ENCODE assay signal across 18 mouse cellular contexts in genomic region chr6:17187106-17187505, GRCm38 (mm10).
A peak's percentile ranks its signal among the peaks of the same experiment; 100 is the strongest.
DNase-seq lines count a peak whose midpoint lies in the region; ATAC-seq and TF ChIP-seq lines count a peak whose summit lies in the region.
"Had no signal": no experiment of that assay in that cellular context is flagged by ENCODE, and none has a peak within 500 bp of the region (broad histone marks: within the 10 kb centered on the region; RNA-seq: fewer than 3 reads in every experiment).

No protein-coding gene starts in this region.

- no peak for TF ChIP-seq POLR2A in brain, embryonic 14.5 days (IDR thresholded peaks at IDR 0.05; ENCODE audit: borderline replicate concordance, extremely low read depth, insufficient read depth, insufficient read length, poor library complexity, severe bottlenecking)

- H3K36me3 ChIP-seq in lung, postnatal 0 days (ENCODE audit: insufficient read depth, low read length): no peaks in the 10 kb centered on the region
- no peaks in the 10 kb centered on the region for H3K36me3 ChIP-seq in hindbrain, embryonic 13.5 days
- H3K36me3 ChIP-seq: embryonic facial prominence, embryonic 13.5 days; hindbrain, embryonic 15.5 days; neural tube, embryonic 12.5 days had no signal

- WGBS in lung, postnatal 0 days: 55% methylated on average over 4 of the region's 4 CpGs
- 57% methylated on average over 4 of the region's 4 CpGs for WGBS in hindbrain, embryonic 13.5 days

- H3K9me3 ChIP-seq in lung, postnatal 0 days (ENCODE audit: low read length): no peaks in the 10 kb centered on the region
- no peaks in the 10 kb centered on the region for H3K9me3 ChIP-seq in hindbrain, embryonic 13.5 days
- H3K9me3 ChIP-seq: embryonic facial prominence, embryonic 13.5 days; hindbrain, embryonic 15.5 days; megakaryocyte, embryonic 14.5 days; neural tube, embryonic 12.5 days had no signal

- ATAC-seq in lung, postnatal 0 days: peak; percentile 61
- no peak for ATAC-seq in hindbrain, embryonic 13.5 days (ENCODE audit: low FRiP score)
- ATAC-seq: CD4-positive, CD25-positive, alpha-beta regulatory T cell, adult 4 months had no signal

- H3K4me1 ChIP-seq in lung, postnatal 0 days (ENCODE audit: insufficient read depth, low read depth, low read length): no peaks in the 10 kb centered on the region
- 0 out of 2 replicates have a peak, but pooled peaks cover 3% of the 10 kb centered on the region for H3K4me1 ChIP-seq in hindbrain, embryonic 13.5 days (replicated peaks)
- H3K4me1 ChIP-seq: embryonic facial prominence, embryonic 13.5 days; hindbrain, embryonic 15.5 days; megakaryocyte, embryonic 14.5 days; neural tube, embryonic 12.5 days had no signal

- TF ChIP-seq EP300 in lung, postnatal 0 days (IDR thresholded peaks at IDR 0.05): no peak

- TF ChIP-seq CTCF in lung, postnatal 0 days (IDR thresholded peaks at IDR 0.05): no peak
- no peak for TF ChIP-seq CTCF in brain, embryonic 14.5 days (IDR thresholded peaks at IDR 0.05; ENCODE audit: borderline replicate concordance, extremely low read depth, insufficient read depth, insufficient read length)

- no peak overlapping the region for H3K4me2 ChIP-seq in lung, postnatal 0 days (replicated peaks; ENCODE audit: low read depth, low read length)
- H3K4me2 ChIP-seq in hindbrain, embryonic 13.5 days: no peak overlapping the region
- H3K4me2 ChIP-seq: embryonic facial prominence, embryonic 13.5 days; hindbrain, embryonic 15.5 days; neural tube, embryonic 12.5 days had no signal

- peak; percentile 14 for DNase-seq in kidney, postnatal 14 days
- no peak for DNase-seq in kidney, postnatal 10 days
- DNase-seq in lung, postnatal 0 days (ENCODE audit: low spot score): peak; percentile 62
- no peak for DNase-seq in lung, postnatal 36 days
- peak; percentile 93 for DNase-seq in brain, embryonic 14.5 days (ENCODE audit: low read depth)
- DNase-seq in cerebellum, postnatal 25 days: no peak
- DNase-seq: cerebellum, adult 11 months; gastrocnemius, postnatal 25 days; heart, postnatal 10 days; kidney, adult 11 months; right cerebral cortex, postnatal 4 days had no signal

- H3K4me3 ChIP-seq in lung, postnatal 0 days (ENCODE audit: low read depth, low read length): no peak overlapping the region
- H3K4me3 ChIP-seq in hindbrain, embryonic 13.5 days: no peak overlapping the region
- H3K4me3 ChIP-seq: embryonic facial prominence, embryonic 13.5 days; hindbrain, embryonic 15.5 days; megakaryocyte, embryonic 14.5 days; neural tube, embryonic 12.5 days had no signal

- no peak overlapping the region for H3K9ac ChIP-seq in lung, postnatal 0 days (replicated peaks; ENCODE audit: low read depth)
- no peak overlapping the region for H3K9ac ChIP-seq in hindbrain, embryonic 13.5 days
- H3K9ac ChIP-seq: embryonic facial prominence, embryonic 13.5 days; hindbrain, embryonic 15.5 days; liver, embryonic 14.5 days; neural tube, embryonic 12.5 days had no signal

- H3K27ac ChIP-seq in lung, postnatal 0 days (ENCODE audit: low read length): no peak overlapping the region
- no peak overlapping the region for H3K27ac ChIP-seq in hindbrain, embryonic 13.5 days
- H3K27ac ChIP-seq: embryonic facial prominence, embryonic 13.5 days; hindbrain, embryonic 15.5 days; liver, embryonic 14.5 days; neural tube, embryonic 12.5 days had no signal

- no peaks in the 10 kb centered on the region for H3K27me3 ChIP-seq in lung, postnatal 0 days (replicated peaks; ENCODE audit: insufficient read depth, low read length)
- no peaks in the 10 kb centered on the region for H3K27me3 ChIP-seq in hindbrain, embryonic 13.5 days
- H3K27me3 ChIP-seq: embryonic facial prominence, embryonic 13.5 days; hindbrain, embryonic 15.5 days; megakaryocyte, embryonic 14.5 days; neural tube, embryonic 12.5 days had no signal

Comparison
In these comparisons a context has a peak if more than half of its experiments do, and no peak if none do; other contexts are left out.
1. DNase-seq: peak in kidney, postnatal 14 days (single experiment), lung, postnatal 0 days (single experiment) and brain, embryonic 14.5 days (single experiment); none in kidney, postnatal 10 days (single experiment), lung, postnatal 36 days (single experiment) and cerebellum, postnatal 25 days (0 of 2).